Mouse (Mus musculus): ENCODE results near the gene Rgs11. TPM values are rescaled to one million over a fixed set of nuclear protein-coding genes. Genes with fewer than 3 reads are reported as not detected.

Gene Rgs11
- polyA plus RNA-seq, 1 experiment from 2014 or later, result 11.8 TPM

Other genes starting within 250 kb of the Rgs11 start
- gene Capn15, start 217.2 kb upstream of the Rgs11 start, polyA plus RNA-seq (2015; fragmentation: Nextera tagmentation; extraction: Ambion mirVana), result 18.5 and 25.1 TPM in 2 replicates
- 12.4 and 13.6 TPM in 2 replicates for gene Rab11fip3, start 133.4 kb upstream of the Rgs11 start, polyA plus RNA-seq (2015; fragmentation: Nextera tagmentation; extraction: Ambion mirVana)
- gene Decr2, start 112.6 kb upstream of the Rgs11 start, polyA plus RNA-seq (2015; fragmentation: Nextera tagmentation; extraction: Ambion mirVana), result 39.4 and 42.7 TPM in 2 replicates
- 96.7 and 107 TPM in 2 replicates for gene Nme4, start 107.3 kb upstream of the Rgs11 start, polyA plus RNA-seq (2015; fragmentation: Nextera tagmentation; extraction: Ambion mirVana)
- gene Tmem8, start 89.7 kb upstream of the Rgs11 start, polyA plus RNA-seq (2015; fragmentation: Nextera tagmentation; extraction: Ambion mirVana), result 8.7 and 10.9 TPM in 2 replicates
- 218 and 240 TPM in 2 replicates for gene Mrpl28, start 79.5 kb upstream of the Rgs11 start, polyA plus RNA-seq (2015; fragmentation: Nextera tagmentation; extraction: Ambion mirVana)
- 14.2 and 17.8 TPM in 2 replicates for gene Axin1, start 64.3 kb upstream of the Rgs11 start, polyA plus RNA-seq (2015; fragmentation: Nextera tagmentation; extraction: Ambion mirVana)
- gene Pdia2, start 3.9 kb upstream of the Rgs11 start, polyA plus RNA-seq (2015; fragmentation: Nextera tagmentation; extraction: Ambion mirVana), result 36.4 and 126 TPM in 2 replicates
- 53.4 and 94.1 TPM in 2 replicates for gene Arhgdig, start 4.8 kb downstream of the Rgs11 start, polyA plus RNA-seq (2015; fragmentation: Nextera tagmentation; extraction: Ambion mirVana)
- gene Fam234a, start 41.3 kb downstream of the Rgs11 start, polyA plus RNA-seq (2015; fragmentation: Nextera tagmentation; extraction: Ambion mirVana), result 89.5 and 101 TPM in 2 replicates
- gene Luc7l, start 49.9 kb downstream of the Rgs11 start, polyA plus RNA-seq (2015; fragmentation: Nextera tagmentation; extraction: Ambion mirVana), result 82.9 and 93.8 TPM in 2 replicates
- 1.8 and 2.2 TPM in 2 replicates for gene Neurl1b, start 211.9 kb downstream of the Rgs11 start, polyA plus RNA-seq (2015; fragmentation: Nextera tagmentation; extraction: Ambion mirVana)